Mouse (Mus musculus) cerebellum, adult 11-12 months (tissue): ENCODE data around the gene Cog1.

Source experiments
- DNase-seq: peaks from one replicate; pipeline ENCODE4 v3.0.0; 2022

Gene Cog1

GRCm38 (mm10) chr11:113668857-113669256, 19.9 kb downstream of the Cog1 start:
- DNase-seq, result no peak

- no peak for DNase-seq
Measured at GRCm38 (mm10) chr11:113669711-113670110, 20.7 kb downstream of the Cog1 start.

GRCm38 (mm10) chr11:113673614-113674013, 24.6 kb downstream of the Cog1 start:
- no peak for DNase-seq

GRCm38 (mm10) chr11:113674595-113674994, 25.6 kb downstream of the Cog1 start:
- no peak for DNase-seq

GRCm38 (mm10) chr11:113676847-113677246, 27.9 kb downstream of the Cog1 start:
- DNase-seq, result no peak

- DNase-seq, result no peak
Measured at GRCm38 (mm10) chr11:113677378-113677777, 28.4 kb downstream of the Cog1 start.

- peak; percentile 44 for DNase-seq
Measured at GRCm38 (mm10) chr11:113678373-113678772, 29.4 kb downstream of the Cog1 start.

- no peak for DNase-seq
Measured at GRCm38 (mm10) chr11:113680954-113681353, 32.0 kb downstream of the Cog1 start.

- no peak for DNase-seq
Measured at GRCm38 (mm10) chr11:113681979-113682378, 33.0 kb downstream of the Cog1 start.

GRCm38 (mm10) chr11:113682897-113683626, 34.1 kb downstream of the Cog1 start:
- DNase-seq, result peak; percentile 66

GRCm38 (mm10) chr11:113683627-113683956, 34.6 kb downstream of the Cog1 start:
- no peak for DNase-seq

GRCm38 (mm10) chr11:113683957-113684706, 35.2 kb downstream of the Cog1 start, which contains the start of the genes Fam104a and D11Wsu47e:
Gene Fam104a (minus strand): TSS chr11:113684155.
Gene D11Wsu47e (plus strand): TSS chr11:113684412.
- peak; percentile 96 for DNase-seq

- DNase-seq, result peak; percentile 47
Measured at GRCm38 (mm10) chr11:113684707-113685426, 35.9 kb downstream of the Cog1 start.

- DNase-seq, result no peak
Measured at GRCm38 (mm10) chr11:113687031-113687430, 38.1 kb downstream of the Cog1 start.

- DNase-seq, result no peak
Measured at GRCm38 (mm10) chr11:113690506-113690905, 41.5 kb downstream of the Cog1 start.

GRCm38 (mm10) chr11:113691318-113691717, 42.3 kb downstream of the Cog1 start:
- no peak for DNase-seq

- DNase-seq, result no peak
Measured at GRCm38 (mm10) chr11:113691851-113692250, 42.9 kb downstream of the Cog1 start.

- DNase-seq, result no peak
Measured at GRCm38 (mm10) chr11:113697571-113697970, 48.6 kb downstream of the Cog1 start.

GRCm38 (mm10) chr11:113698013-113698545, 49.1 kb downstream of the Cog1 start:
- DNase-seq, result no peak

GRCm38 (mm10) chr11:113699643-113700042, 50.7 kb downstream of the Cog1 start:
- DNase-seq, result no peak

- DNase-seq, result peak; percentile 65
Measured at GRCm38 (mm10) chr11:113703758-113704157, 54.8 kb downstream of the Cog1 start.

- no peak for DNase-seq
Measured at GRCm38 (mm10) chr11:113705966-113706652, 57.1 kb downstream of the Cog1 start.
